Mouse (Mus musculus): Measurements from ENCODE around the gene Antxrl. TPM values are rescaled to one million over a fixed set of nuclear protein-coding genes. Genes with fewer than 3 reads are reported as not detected.

Gene Antxrl
- polyA plus RNA-seq (2014; fragmentation: Nextera tagmentation; extraction: Ambion mirVana) = not detected in 2 replicates

- Histone ChIP-seq H3K9ac (replicated peaks; ENCODE audit: low read length) (no peak within 1 kb of the TSS), H3K27me3 (ENCODE audit: control insufficient read depth, insufficient read depth, low read length) (no peaks in the 10 kb centered on the region), H3K4me3 (ENCODE audit: low read depth, low read length) (no peak within 1 kb of the TSS), H3K9me3 (replicated peaks; ENCODE audit: control insufficient read depth, low read length) (no peaks in the 10 kb centered on the region), H3K27ac (replicated peaks; ENCODE audit: low read depth, low read length) (no peak within 1 kb of the TSS), H3K4me2 (ENCODE audit: low read depth, low read length) (no peak within 1 kb of the TSS), H3K4me1 (ENCODE audit: control insufficient read depth, insufficient read depth, low read length) (no peaks in the 10 kb centered on the region), H3K36me3 (replicated peaks; ENCODE audit: control insufficient read depth, insufficient read depth, low read depth, low read length) (no peaks in the 10 kb centered on the region)
- no peak for DNase-seq (ENCODE audit: low spot score)
- 87% methylated on average over 6 of the region's 6 CpGs for WGBS
- no peak for ATAC-seq (replicated peaks; ENCODE audit: insufficient number of reproducible peaks, low FRiP score, low TSS enrichment, low read depth)
Measured at GRCm38 (mm10) chr14:34052516-34052915, at the start of gene Antxrl. Gene Antxrl (plus strand): TSS chr14:34052707.

- Histone ChIP-seq H3K9ac (replicated peaks; ENCODE audit: low read length) (no peak within 1 kb of the TSS), H3K36me3 (replicated peaks; ENCODE audit: control insufficient read depth, insufficient read depth, low read depth, low read length) (no peaks in the 10 kb centered on the region), H3K4me2 (ENCODE audit: low read depth, low read length) (no peak within 1 kb of the TSS), H3K9me3 (replicated peaks; ENCODE audit: control insufficient read depth, low read length) (no peaks in the 10 kb centered on the region), H3K4me1 (ENCODE audit: control insufficient read depth, insufficient read depth, low read length) (no peaks in the 10 kb centered on the region), H3K4me3 (ENCODE audit: low read depth, low read length) (no peak within 1 kb of the TSS), H3K27me3 (ENCODE audit: control insufficient read depth, insufficient read depth, low read length) (no peaks in the 10 kb centered on the region), H3K27ac (replicated peaks; ENCODE audit: low read depth, low read length) (no peak within 1 kb of the TSS)
- no peak for DNase-seq (ENCODE audit: low spot score)
- WGBS = 77% methylated on average over 3 of the region's 3 CpGs
- ATAC-seq (replicated peaks; ENCODE audit: insufficient number of reproducible peaks, low FRiP score, low TSS enrichment, low read depth) = no peak
Measured at GRCm38 (mm10) chr14:34015063-34015462, 37.4 kb upstream of the Antxrl start, which contains the start of gene Gm30083. Gene Gm30083 (minus strand): TSS chr14:34015182.

GRCm38 (mm10) chr14:34016381-34016780 is 36.1 kb upstream of the Antxrl start, which contains the start of gene Gm5460:
Gene Gm5460 (plus strand): TSS chr14:34016758.
- DNase-seq (ENCODE audit: low spot score) = no peak
- 94% methylated on average over 4 of the region's 4 CpGs for WGBS
- ATAC-seq (replicated peaks; ENCODE audit: insufficient number of reproducible peaks, low FRiP score, low TSS enrichment, low read depth) = no peak
- no peaks in the 10 kb centered on the region for H3K9me3 ChIP-seq (replicated peaks; ENCODE audit: control insufficient read depth, low read length)
- H3K27ac ChIP-seq (replicated peaks; ENCODE audit: low read depth, low read length) = no peak within 1 kb of the TSS
- H3K27me3 ChIP-seq (ENCODE audit: control insufficient read depth, insufficient read depth, low read length) = no peaks in the 10 kb centered on the region
- no peaks in the 10 kb centered on the region for H3K4me1 ChIP-seq (ENCODE audit: control insufficient read depth, insufficient read depth, low read length)
- no peak within 1 kb of the TSS for H3K4me2 ChIP-seq (ENCODE audit: low read depth, low read length)
- H3K9ac ChIP-seq (replicated peaks; ENCODE audit: low read length) = no peak within 1 kb of the TSS
- no peak within 1 kb of the TSS for H3K4me3 ChIP-seq (ENCODE audit: low read depth, low read length)
- no peaks in the 10 kb centered on the region for H3K36me3 ChIP-seq (replicated peaks; ENCODE audit: control insufficient read depth, insufficient read depth, low read depth, low read length)

- H3K27me3 ChIP-seq (ENCODE audit: control insufficient read depth, insufficient read depth, low read length) = no peaks in the 10 kb centered on the region
- no peak overlapping the region for H3K27ac ChIP-seq (replicated peaks; ENCODE audit: low read depth, low read length)
- no peak overlapping the region for H3K4me2 ChIP-seq (ENCODE audit: low read depth, low read length)
- DNase-seq (ENCODE audit: low spot score) (no peak), ATAC-seq (replicated peaks; ENCODE audit: insufficient number of reproducible peaks, low FRiP score, low TSS enrichment, low read depth) (no peak)
- no peaks in the 10 kb centered on the region for H3K9me3 ChIP-seq (replicated peaks; ENCODE audit: control insufficient read depth, low read length)
- no peaks in the 10 kb centered on the region for H3K36me3 ChIP-seq (replicated peaks; ENCODE audit: control insufficient read depth, insufficient read depth, low read depth, low read length)
- no peak overlapping the region for H3K9ac ChIP-seq (replicated peaks; ENCODE audit: low read length)
- H3K4me3 ChIP-seq (ENCODE audit: low read depth, low read length) = no peak overlapping the region
- H3K4me1 ChIP-seq (ENCODE audit: control insufficient read depth, insufficient read depth, low read length) = no peaks in the 10 kb centered on the region
- 82% methylated on average over 2 of the region's 2 CpGs for WGBS
Measured at GRCm38 (mm10) chr14:34016938-34017337, 35.6 kb upstream of the Antxrl start.

- DNase-seq (ENCODE audit: low spot score) = no peak
- no peak overlapping the region for H3K4me2 ChIP-seq (ENCODE audit: low read depth, low read length)
- ATAC-seq (replicated peaks; ENCODE audit: insufficient number of reproducible peaks, low FRiP score, low TSS enrichment, low read depth) = no peak
- H3K27ac ChIP-seq (replicated peaks; ENCODE audit: low read depth, low read length) = no peak overlapping the region
- no peaks in the 10 kb centered on the region for H3K36me3 ChIP-seq (replicated peaks; ENCODE audit: control insufficient read depth, insufficient read depth, low read depth, low read length)
- no peak overlapping the region for H3K4me3 ChIP-seq (ENCODE audit: low read depth, low read length)
- H3K9me3 ChIP-seq (replicated peaks; ENCODE audit: control insufficient read depth, low read length) = no peaks in the 10 kb centered on the region
- H3K27me3 ChIP-seq (ENCODE audit: control insufficient read depth, insufficient read depth, low read length) = no peaks in the 10 kb centered on the region
- 72% methylated on average over 2 of the region's 2 CpGs for WGBS
- H3K4me1 ChIP-seq (ENCODE audit: control insufficient read depth, insufficient read depth, low read length) = no peaks in the 10 kb centered on the region
- no peak overlapping the region for H3K9ac ChIP-seq (replicated peaks; ENCODE audit: low read length)
Measured at GRCm38 (mm10) chr14:34026710-34027109, 25.8 kb upstream of the Antxrl start.

DNA sequence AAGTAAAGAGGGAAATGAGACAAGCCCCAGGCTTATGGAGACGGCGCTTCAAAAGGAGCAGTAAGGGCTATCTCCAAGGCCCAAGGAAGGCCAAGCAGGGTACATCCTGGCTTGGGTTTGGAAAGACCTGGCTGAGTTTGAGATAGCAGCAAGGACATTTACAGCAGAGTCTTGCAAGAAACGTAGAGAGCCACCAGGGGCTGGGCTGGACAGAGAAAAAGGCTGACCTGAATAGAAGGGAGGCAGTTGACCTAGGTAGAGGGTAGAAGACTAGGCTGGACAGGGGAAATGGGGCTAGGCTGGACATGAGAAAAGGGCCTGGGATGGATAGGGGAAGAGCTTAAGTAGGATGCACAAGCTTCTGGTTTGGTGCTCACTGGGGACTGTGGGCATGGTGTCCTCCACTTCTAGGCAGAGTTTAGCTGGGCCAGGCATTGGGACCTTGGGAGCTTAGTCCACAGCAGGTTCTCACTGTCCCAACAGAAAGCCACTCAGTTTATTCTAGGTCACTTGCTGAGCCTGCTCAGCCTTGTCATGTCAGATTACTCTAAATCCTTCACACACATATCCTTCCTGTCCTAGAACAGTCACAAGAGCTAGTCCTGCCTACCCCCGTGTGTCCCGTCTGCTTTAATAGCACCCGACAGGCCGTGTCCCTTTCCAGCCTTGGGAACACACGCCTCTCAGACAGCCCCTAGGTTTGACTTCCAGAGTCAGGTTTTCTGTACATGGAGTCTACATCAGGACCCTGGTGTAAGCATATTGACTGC is 18.5 kb upstream of the Antxrl start:
- no peak for DNase-seq (ENCODE audit: low spot score)
- Histone ChIP-seq H3K4me3 (ENCODE audit: low read depth, low read length) (no peak overlapping the region), H3K27ac (replicated peaks; ENCODE audit: low read depth, low read length) (no peak overlapping the region), H3K36me3 (replicated peaks; ENCODE audit: control insufficient read depth, insufficient read depth, low read depth, low read length) (no peaks in the 10 kb centered on the region), H3K27me3 (ENCODE audit: control insufficient read depth, insufficient read depth, low read length) (no peaks in the 10 kb centered on the region), H3K4me1 (ENCODE audit: control insufficient read depth, insufficient read depth, low read length) (no peaks in the 10 kb centered on the region), H3K9me3 (replicated peaks; ENCODE audit: control insufficient read depth, low read length) (no peaks in the 10 kb centered on the region), H3K4me2 (ENCODE audit: low read depth, low read length) (no peak overlapping the region), H3K9ac (replicated peaks; ENCODE audit: low read length) (no peak overlapping the region)
- WGBS = 78% methylated on average over 8 of the region's 8 CpGs
- ATAC-seq (replicated peaks; ENCODE audit: insufficient number of reproducible peaks, low FRiP score, low TSS enrichment, low read depth) = no peak

- no peaks in the 10 kb centered on the region for H3K4me1 ChIP-seq (ENCODE audit: control insufficient read depth, insufficient read depth, low read length)
- 83% methylated on average over 4 of the region's 4 CpGs for WGBS
- DNase-seq (ENCODE audit: low spot score) (no peak), ATAC-seq (replicated peaks; ENCODE audit: insufficient number of reproducible peaks, low FRiP score, low TSS enrichment, low read depth) (no peak)
- H3K27me3 ChIP-seq (ENCODE audit: control insufficient read depth, insufficient read depth, low read length) = no peaks in the 10 kb centered on the region
- H3K4me3 ChIP-seq (ENCODE audit: low read depth, low read length) = no peak overlapping the region
- H3K27ac ChIP-seq (replicated peaks; ENCODE audit: low read depth, low read length) = no peak overlapping the region
- H3K36me3 ChIP-seq (replicated peaks; ENCODE audit: control insufficient read depth, insufficient read depth, low read depth, low read length) = no peaks in the 10 kb centered on the region
- no peak overlapping the region for H3K9ac ChIP-seq (replicated peaks; ENCODE audit: low read length)
- H3K4me2 ChIP-seq (ENCODE audit: low read depth, low read length) = no peak overlapping the region
- H3K9me3 ChIP-seq (replicated peaks; ENCODE audit: control insufficient read depth, low read length) = no peaks in the 10 kb centered on the region
Measured at GRCm38 (mm10) chr14:34041241-34041640, 11.3 kb upstream of the Antxrl start.

DNA sequence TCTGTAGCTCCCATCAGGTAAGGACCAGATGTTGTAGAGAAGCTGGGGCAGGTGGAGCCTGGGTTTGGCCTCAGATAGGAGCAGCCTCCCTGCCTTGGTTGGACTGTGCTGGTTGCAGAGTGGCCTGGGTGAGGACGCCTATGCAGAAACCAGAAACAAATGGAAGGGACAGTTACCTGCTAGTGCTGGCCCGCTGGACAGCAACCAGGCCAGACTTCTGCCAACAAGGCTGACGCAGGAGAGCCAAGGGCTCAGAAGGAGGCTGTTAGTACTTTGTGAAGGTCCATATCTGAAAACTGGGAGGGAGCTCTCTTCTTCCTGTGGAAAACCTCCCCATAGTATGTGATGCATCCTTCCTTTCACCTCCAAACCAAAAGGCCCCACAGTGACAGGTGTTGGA is 9.2 kb upstream of the Antxrl start:
- no peak overlapping the region for H3K27ac ChIP-seq (replicated peaks; ENCODE audit: low read depth, low read length)
- no peaks in the 10 kb centered on the region for H3K27me3 ChIP-seq (ENCODE audit: control insufficient read depth, insufficient read depth, low read length)
- no peak overlapping the region for H3K4me2 ChIP-seq (ENCODE audit: low read depth, low read length)
- H3K9me3 ChIP-seq (replicated peaks; ENCODE audit: control insufficient read depth, low read length) = no peaks in the 10 kb centered on the region
- no peak overlapping the region for H3K9ac ChIP-seq (replicated peaks; ENCODE audit: low read length)
- DNase-seq (ENCODE audit: low spot score) = no peak
- no peaks in the 10 kb centered on the region for H3K36me3 ChIP-seq (replicated peaks; ENCODE audit: control insufficient read depth, insufficient read depth, low read depth, low read length)
- WGBS = 61% methylated on average over 3 of the region's 3 CpGs
- no peak overlapping the region for H3K4me3 ChIP-seq (ENCODE audit: low read depth, low read length)
- ATAC-seq (replicated peaks; ENCODE audit: insufficient number of reproducible peaks, low FRiP score, low TSS enrichment, low read depth) = no peak
- no peaks in the 10 kb centered on the region for H3K4me1 ChIP-seq (ENCODE audit: control insufficient read depth, insufficient read depth, low read length)
